Comparison of ENCODE assay signal across 8 mouse cellular contexts in the genomic region with DNA sequence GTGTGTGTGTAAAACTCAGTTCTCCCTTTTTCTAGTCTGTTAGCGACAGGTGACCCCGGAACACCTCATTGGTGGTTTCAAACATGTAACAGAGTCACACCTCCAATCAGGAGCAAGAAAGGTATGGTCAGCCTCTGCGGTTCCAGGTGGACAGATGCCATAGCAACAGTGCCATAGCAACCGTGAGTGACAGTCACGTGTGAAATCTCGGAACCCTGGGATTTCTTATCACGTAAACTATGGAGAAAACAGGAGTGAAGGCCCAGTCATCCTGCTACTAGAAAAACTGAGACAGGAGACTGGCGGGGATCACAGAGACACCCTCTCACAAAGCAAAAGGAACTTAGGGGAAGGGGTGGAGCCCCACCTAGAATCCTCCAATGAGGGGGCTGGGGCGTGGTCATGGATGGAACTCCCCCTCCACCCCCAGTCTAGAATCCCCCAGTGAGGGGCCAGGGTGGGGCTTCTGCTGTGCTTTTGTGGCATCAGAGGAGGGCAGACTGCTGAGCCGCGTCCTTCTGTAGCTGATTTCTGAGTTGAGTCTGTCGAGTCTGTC. TPM values are rescaled to one million over a fixed set of nuclear protein-coding genes. Genes with fewer than 3 reads are reported as not detected.
DNase-seq lines count a peak whose midpoint lies in the region; ATAC-seq and TF ChIP-seq lines count a peak whose summit lies in the region.

No protein-coding gene starts in this region.

- H3K27ac ChIP-seq in testis, adult 2 months (ENCODE audit: control insufficient read depth, insufficient read depth, low read depth, low read length) = peak overlapping the region; percentile 5; the same call in 1 of the 2 replicates
- no peak overlapping the region for H3K27ac ChIP-seq in hindbrain, embryonic 11.5 days (ENCODE audit: low read depth, low read length)
- H3K27ac ChIP-seq in midbrain, embryonic 15.5 days = peak overlapping the region; percentile 39

- no peak overlapping the region for H3K9ac ChIP-seq in hindbrain, embryonic 11.5 days (ENCODE audit: low read depth, low read length)
- 0 out of 2 replicates have a peak overlapping the region, but pooled peaks have one; percentile 4 for H3K9ac ChIP-seq in midbrain, embryonic 15.5 days

- intact Hi-C loops in left cerebral cortex, postnatal 14 days (cut with DNase I) = loop anchor here (5.0 kb wide), 1 partner anchor 194 kb away; a partner anchor contains a TSS

- peak overlapping the region; percentile 52 for H3K4me3 ChIP-seq in testis, adult 2 months (ENCODE audit: control insufficient read depth, low read depth, low read length)
- peak overlapping the region; percentile 10; the same call in 1 of the 2 replicates for H3K4me3 ChIP-seq in hindbrain, embryonic 11.5 days (ENCODE audit: low read depth, low read length)
- peak overlapping the region; percentile 26 for H3K4me3 ChIP-seq in midbrain, embryonic 15.5 days

- no peaks in the 10 kb centered on the region for H3K27me3 ChIP-seq in testis, adult 2 months (ENCODE audit: control insufficient read depth, insufficient read depth, low read length)
- H3K27me3 ChIP-seq in hindbrain, embryonic 11.5 days (ENCODE audit: control insufficient read depth, insufficient read depth, low read length) = no peaks in the 10 kb centered on the region; the same call in 1 of the 2 replicates
- H3K27me3 ChIP-seq in midbrain, embryonic 15.5 days (replicated peaks) = no peaks in the 10 kb centered on the region

- ATAC-seq in hindbrain, embryonic 11.5 days (ENCODE audit: low FRiP score) = peak; percentile 44; the same call in 1 of the 2 replicates
- peak; percentile 87 for ATAC-seq in midbrain, embryonic 15.5 days (replicated peaks)
- ATAC-seq in inflammation-experienced regulatory T-cells, adult 6 months = no peak

- no peaks in the 10 kb centered on the region for H3K9me3 ChIP-seq in hindbrain, embryonic 11.5 days (ENCODE audit: control insufficient read depth, low read length)
- no peaks in the 10 kb centered on the region for H3K9me3 ChIP-seq in midbrain, embryonic 15.5 days

- H3K36me3 ChIP-seq in testis, adult 2 months (ENCODE audit: control insufficient read depth, insufficient read depth, low read length) = no peaks in the 10 kb centered on the region
- H3K36me3 ChIP-seq in hindbrain, embryonic 11.5 days (ENCODE audit: control insufficient read depth, insufficient read depth, low read length) = no peaks in the 10 kb centered on the region
- no peaks in the 10 kb centered on the region for H3K36me3 ChIP-seq in midbrain, embryonic 15.5 days (replicated peaks)

- TF ChIP-seq CTCF in testis, adult 2 months (IDR thresholded peaks at IDR 0.05; ENCODE audit: control insufficient read depth, insufficient read depth, insufficient replicate concordance, low read depth, low read length) = no peak

- no peak for TF ChIP-seq POLR2A in testis, adult 2 months (IDR thresholded peaks at IDR 0.05; ENCODE audit: control insufficient read depth, low read depth, low read length)

- peaks cover 11% of the 10 kb centered on the region for H3K4me1 ChIP-seq in testis, adult 2 months (ENCODE audit: control insufficient read depth, insufficient read depth, low read length)
- no peaks in the 10 kb centered on the region for H3K4me1 ChIP-seq in hindbrain, embryonic 11.5 days (replicated peaks; ENCODE audit: control insufficient read depth, insufficient read depth, low read length)
- peaks cover 11% of the 10 kb centered on the region for H3K4me1 ChIP-seq in midbrain, embryonic 15.5 days

- no peak for DNase-seq in testis, postnatal 14 days (ENCODE audit: low spot score)
- peak; percentile 88 to 91 for DNase-seq in cerebellum, postnatal 10 days
- DNase-seq in hindbrain, embryonic 11.5 days (ENCODE audit: low spot score) = peak; percentile 76
- peak; percentile 69 to 92 for DNase-seq in left cerebral cortex, postnatal 14 days (ENCODE audit: low spot score in 2 of 2)
- peak; percentile 52 to 71 for DNase-seq in thymus, adult 18-20 months

- peak overlapping the region; percentile 11; the same call in 1 of the 2 replicates for H3K4me2 ChIP-seq in hindbrain, embryonic 11.5 days (replicated peaks; ENCODE audit: low read depth, low read length)
- H3K4me2 ChIP-seq in midbrain, embryonic 15.5 days = peak overlapping the region; percentile 46

- 3% methylated on average over 12 of the region's 12 CpGs for WGBS in hindbrain, embryonic 11.5 days
- 2% methylated on average over 12 of the region's 12 CpGs for WGBS in midbrain, embryonic 15.5 days

RNA-seq across cellular contexts. Expression of a gene that starts 15.2 kb away (rescaled TPM):
- 1.3 and 1.7 TPM in 2 replicates for polyA plus RNA-seq in testis, adult 2 months (2012; rRNA removed)
- polyA plus RNA-seq in hindbrain, embryonic 11.5 days (2014; fragmentation: Nextera tagmentation; extraction: Ambion mirVana) = 0.11 and 0.14 TPM in 2 replicates
- total RNA-seq in left cerebral cortex, postnatal 14 days (2021) = 10 to 100 TPM in 1 of 2 experiments, 1 to 10 TPM in 1; 7.6 to 10.6 TPM
- 6.2 TPM in 2 replicates for polyA plus RNA-seq in midbrain, embryonic 15.5 days (2015; fragmentation: Nextera tagmentation; extraction: Ambion mirVana)
- polyA plus RNA-seq in inflammation-experienced regulatory T-cells, adult 6 months (2017; shearing (Covaris generic)) = not detected

RNA-seq across cellular contexts. Expression of a gene that starts 16.0 kb away (rescaled TPM):
- polyA plus RNA-seq in testis, adult 2 months (2012; rRNA removed) = 596 and 686 TPM in 2 replicates
- polyA plus RNA-seq in hindbrain, embryonic 11.5 days (2014; fragmentation: Nextera tagmentation; extraction: Ambion mirVana) = 13.4 and 14.7 TPM in 2 replicates
- total RNA-seq in left cerebral cortex, postnatal 14 days (2021) = 10 to 100 TPM; 19.9 to 24.1 TPM
- polyA plus RNA-seq in midbrain, embryonic 15.5 days (2015; fragmentation: Nextera tagmentation; extraction: Ambion mirVana) = 18.3 and 18.8 TPM in 2 replicates
- 1 to 10 TPM in 1 of 3 experiments, under 1 TPM in 2; 0.79 to 1.3 (median 0.79) TPM for polyA plus RNA-seq in inflammation-experienced regulatory T-cells, adult 6 months (2017; shearing (Covaris generic))

RNA-seq across cellular contexts. Expression of a gene that starts 23.3 kb away (rescaled TPM):
- 3.3 and 4.1 TPM in 2 replicates for polyA plus RNA-seq in testis, adult 2 months (2012; rRNA removed)
- 0.54 and 0.70 TPM in 2 replicates for polyA plus RNA-seq in hindbrain, embryonic 11.5 days (2014; fragmentation: Nextera tagmentation; extraction: Ambion mirVana)
- 1 to 10 TPM; 2.0 to 4.2 TPM for total RNA-seq in left cerebral cortex, postnatal 14 days (2021)
- polyA plus RNA-seq in midbrain, embryonic 15.5 days (2015; fragmentation: Nextera tagmentation; extraction: Ambion mirVana) = 0.67 and 0.79 TPM in 2 replicates
- not detected for polyA plus RNA-seq in inflammation-experienced regulatory T-cells, adult 6 months (2017; shearing (Covaris generic))

RNA-seq across cellular contexts. Expression of a gene that starts 27.9 kb away (rescaled TPM):
- polyA plus RNA-seq in testis, adult 2 months (2012; rRNA removed) = 135 and 153 TPM in 2 replicates
- 227 and 240 TPM in 2 replicates for polyA plus RNA-seq in hindbrain, embryonic 11.5 days (2014; fragmentation: Nextera tagmentation; extraction: Ambion mirVana)
- total RNA-seq in left cerebral cortex, postnatal 14 days (2021) = 100 to 1,000 TPM; 122 to 134 TPM
- 227 and 250 TPM in 2 replicates for polyA plus RNA-seq in midbrain, embryonic 15.5 days (2015; fragmentation: Nextera tagmentation; extraction: Ambion mirVana)
- polyA plus RNA-seq in inflammation-experienced regulatory T-cells, adult 6 months (2017; shearing (Covaris generic)) = 10 to 100 TPM; 19.2 to 30.4 (median 25.9) TPM

RNA-seq across cellular contexts. Expression of a gene that starts 35.1 kb away (rescaled TPM):
- polyA plus RNA-seq in testis, adult 2 months (2012; rRNA removed) = 446 and 549 TPM in 2 replicates
- polyA plus RNA-seq in hindbrain, embryonic 11.5 days (2014; fragmentation: Nextera tagmentation; extraction: Ambion mirVana) = 466 and 480 TPM in 2 replicates
- 100 to 1,000 TPM; 587 to 604 TPM for total RNA-seq in left cerebral cortex, postnatal 14 days (2021)
- 581 and 629 TPM in 2 replicates for polyA plus RNA-seq in midbrain, embryonic 15.5 days (2015; fragmentation: Nextera tagmentation; extraction: Ambion mirVana)
- polyA plus RNA-seq in inflammation-experienced regulatory T-cells, adult 6 months (2017; shearing (Covaris generic)) = 100 to 1,000 TPM; 289 to 335 (median 330) TPM

Comparison
In these comparisons a context has a peak if more than half of its experiments do, and no peak if none do; other contexts are left out.
1. RNA of a gene that starts 16.0 kb away (polyA plus RNA-seq): 596 to 686 TPM in testis, adult 2 months; 18.3 to 18.8 TPM in midbrain, embryonic 15.5 days, 13.4 to 14.7 TPM in hindbrain, embryonic 11.5 days and 0.79 to 1.3 TPM in inflammation-experienced regulatory T-cells, adult 6 months; every median in the first group is over 10 times any median in the second.
2. Peak in every context shown above with its lines, with median percentiles within 50 percentile points of each other: H3K4me3 ChIP-seq.